Mouse (Mus musculus) myocyte (in vitro differentiated cells): Measurements from ENCODE around the gene Tlr8. TPM values are rescaled to one million over a fixed set of nuclear protein-coding genes. Genes with fewer than 3 reads are reported as not detected.
A peak's percentile ranks its signal among the peaks of the same experiment; 100 is the strongest.

Experiments used
- H3K27me3 ChIP-seq: one replicate; pipeline ENCODE4 v1.6.1; 2011; ENCODE audit not compliant: control insufficient read depth, insufficient read depth, insufficient read length
- H3K36me3 ChIP-seq: one replicate; pipeline ENCODE4 v1.6.1; 2011; ENCODE audit not compliant: control insufficient read depth, insufficient read depth
- H3K4me2 ChIP-seq: one replicate; pipeline ENCODE4 v1.6.1; 2011; ENCODE audit warnings: low read depth, control low read depth
- H3K4me3 ChIP-seq: one replicate; pipeline ENCODE4 v1.5.1; 2011; ENCODE audit warnings: mild to moderate bottlenecking, control low read depth, moderate library complexity
- H3K79me2 ChIP-seq: one replicate; pipeline ENCODE4 v1.6.1; 2011; ENCODE audit not compliant: control insufficient read depth, insufficient read depth
- H3ac ChIP-seq: one replicate; pipeline ENCODE4 v1.6.1; 2011; ENCODE audit not compliant: control insufficient read depth, insufficient read length
- CEBPB ChIP-seq: IDR thresholded peaks from 2 replicates; pipeline ENCODE4 v1.6.1; 2011; ENCODE audit warnings: mild to moderate bottlenecking, moderate library complexity; ENCODE audit not compliant: poor library complexity, insufficient read depth, severe bottlenecking
- E2F4 ChIP-seq: IDR thresholded peaks from one replicate; pipeline ENCODE4 v1.6.1; 2011; ENCODE audit warnings: mild to moderate bottlenecking, control low read depth, moderate library complexity; ENCODE audit not compliant: insufficient read depth
- MAX ChIP-seq: IDR thresholded peaks from one replicate; pipeline ENCODE4 v1.6.1; 2011; ENCODE audit warnings: low read depth, mild to moderate bottlenecking, control low read depth
- MYOD1 ChIP-seq, 3 experiments: IDR thresholded peaks; one replicate each; pipeline ENCODE4 v1.6.1; 2011; ENCODE audit warnings: control low read depth in 2 of 3, low read depth in 2 of 3, mild to moderate bottlenecking in 2 of 3, moderate library complexity in 1 of 3; ENCODE audit not compliant: insufficient read length in 2 of 3, control insufficient read depth in 1 of 3
- MYOG ChIP-seq, 3 experiments: IDR thresholded peaks; one replicate each; pipeline ENCODE4 v1.6.1; 2011; ENCODE audit warnings: control low read depth in 2 of 3, low read depth in 2 of 3, mild to moderate bottlenecking in 2 of 3; ENCODE audit not compliant: insufficient read length in 2 of 3, control insufficient read depth in 1 of 3, insufficient read depth in 1 of 3
- POLR2A ChIP-seq: IDR thresholded peaks from one replicate; pipeline ENCODE4 v1.6.1; 2011; ENCODE audit warnings: low read depth, mild to moderate bottlenecking, control low read depth, moderate library complexity; ENCODE audit not compliant: insufficient read length
- POLR2AphosphoS2 ChIP-seq: IDR thresholded peaks from one replicate; pipeline ENCODE4 v1.6.1; 2011; ENCODE audit warnings: low read depth, control low read depth; ENCODE audit not compliant: insufficient read length
- REST ChIP-seq: IDR thresholded peaks from one replicate; pipeline ENCODE4 v1.6.1; 2011; ENCODE audit warnings: mild to moderate bottlenecking, control low read depth, moderate library complexity; ENCODE audit not compliant: insufficient read depth, insufficient read length
- SRF ChIP-seq: IDR thresholded peaks from one replicate; pipeline ENCODE4 v1.6.1; 2011; ENCODE audit warnings: low read depth; ENCODE audit not compliant: control insufficient read depth, insufficient read length
- TCF12 ChIP-seq: IDR thresholded peaks from one replicate; pipeline ENCODE4 v1.6.1; 2011; ENCODE audit warnings: mild to moderate bottlenecking, control low read depth; ENCODE audit not compliant: poor library complexity, insufficient read depth, severe bottlenecking
- TCF3 ChIP-seq: IDR thresholded peaks from one replicate; pipeline ENCODE4 v1.6.1; 2011; ENCODE audit warnings: low read depth, control low read depth; ENCODE audit not compliant: insufficient read length
- USF1 ChIP-seq: IDR thresholded peaks from one replicate; pipeline ENCODE4 v1.6.1; 2011; ENCODE audit warnings: low read depth, mild to moderate bottlenecking, control low read depth, moderate library complexity
- polyA plus RNA-seq: library from polyadenylated mRNA; unstranded; fragments of >200 nt; fragmentation: generic; extraction: Trizol; gene quantifications from one replicate; pipeline ENCODE4 v1.2.1, GENCODE M21; 2012; ENCODE audit warnings: missing spikeins

Tlr8 gene
- polyA plus RNA-seq, 1 experiment: not detected

- peak overlapping the region; percentile 93 for H3K4me3 ChIP-seq
- no peak overlapping the region for H3ac ChIP-seq
- peaks cover 12% of the 10 kb centered on the region for H3K79me2 ChIP-seq
- peaks cover 8% of the 10 kb centered on the region for H3K36me3 ChIP-seq
- TF ChIP-seq TCF3 (no peak), USF1 (no peak), MYOG (IDR thresholded peaks at IDR 0.05; ENCODE audit: control insufficient read depth in 1 of 3, insufficient read depth in 1 of 3, insufficient read length in 2 of 3, low read depth in 2 of 3) (no peak), MYOD1 (IDR thresholded peaks at IDR 0.05; ENCODE audit: control insufficient read depth in 1 of 3, insufficient read length in 2 of 3, low read depth in 2 of 3) (no peak), CEBPB (no peak), REST (no peak), MAX (no peak), E2F4 (no peak), POLR2AphosphoS2 (no peak)
- no peaks in the 10 kb centered on the region for H3K27me3 ChIP-seq
- peak overlapping the region; percentile 64 for H3K4me2 ChIP-seq
These were observed 56.2 kb downstream of the Tlr8 start for GRCm38 (mm10) chrX:167207741-167208505.

DNA sequence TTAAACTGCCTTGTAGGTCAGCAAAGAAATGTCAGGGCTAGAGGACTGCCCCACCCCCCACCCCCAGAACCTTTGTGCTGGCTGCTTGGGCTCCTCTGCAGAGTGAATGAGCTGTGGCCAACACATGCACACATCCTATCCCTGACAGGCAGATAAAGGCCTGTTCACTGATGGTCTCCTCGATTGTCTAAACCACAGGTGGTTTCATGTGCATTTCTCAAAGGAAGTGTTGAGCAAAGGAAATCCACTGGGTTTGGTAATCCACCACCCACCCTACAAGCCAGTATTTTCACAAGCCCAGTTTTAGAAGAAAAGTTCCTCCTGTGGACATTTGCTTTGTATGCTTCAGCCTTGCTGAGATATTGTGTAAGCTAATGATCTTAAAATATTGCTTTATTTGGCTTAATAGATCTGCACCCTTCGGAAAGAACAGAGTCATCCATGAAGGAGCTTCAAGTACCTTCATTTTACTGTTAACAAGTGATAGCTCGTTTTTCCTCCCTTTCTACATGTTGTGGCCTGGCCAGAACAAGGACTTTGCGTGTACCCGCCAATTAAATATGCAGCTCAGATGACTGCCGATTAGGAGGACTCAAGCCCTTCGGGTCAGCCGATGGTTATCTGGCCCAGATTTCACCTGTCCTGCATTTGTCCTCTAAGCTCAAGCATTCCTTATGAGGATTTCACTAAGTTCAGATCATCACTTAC is 58.2 kb downstream of the Tlr8 start:
- peak overlapping the region; percentile 64 for H3K4me2 ChIP-seq
- TF ChIP-seq MAX: no peak
- no peak for TF ChIP-seq TCF12
- no peak for TF ChIP-seq SRF
- TF ChIP-seq POLR2A: peak; percentile 58
- TF ChIP-seq E2F4: no peak
- no peak for TF ChIP-seq CEBPB
- peak; percentile 95 for TF ChIP-seq POLR2AphosphoS2
- TF ChIP-seq USF1: no peak
- TF ChIP-seq TCF3: no peak
- peak in 2 of 3 experiments; percentile 18 to 25 for TF ChIP-seq MYOD1 (IDR thresholded peaks at IDR 0.05; ENCODE audit: control insufficient read depth in 1 of 3, insufficient read length in 2 of 3, low read depth in 2 of 3)
- peak in 1 of 3 experiments; percentile 23 for TF ChIP-seq MYOG (IDR thresholded peaks at IDR 0.05; ENCODE audit: control insufficient read depth in 1 of 3, insufficient read depth in 1 of 3, insufficient read length in 2 of 3, low read depth in 2 of 3)
- TF ChIP-seq REST: no peak
- no peak overlapping the region for H3ac ChIP-seq
- no peaks in the 10 kb centered on the region for H3K27me3 ChIP-seq
- peaks cover 8% of the 10 kb centered on the region for H3K36me3 ChIP-seq
- H3K4me3 ChIP-seq: peak overlapping the region; percentile 93
- H3K79me2 ChIP-seq: peaks cover 12% of the 10 kb centered on the region

- no peaks in the 10 kb centered on the region for H3K27me3 ChIP-seq
- TF ChIP-seq MYOG (IDR thresholded peaks at IDR 0.05; ENCODE audit: control insufficient read depth in 1 of 3, insufficient read depth in 1 of 3, insufficient read length in 2 of 3, low read depth in 2 of 3) (no peak), POLR2A (no peak), CEBPB (no peak), USF1 (no peak), TCF12 (no peak), SRF (no peak), E2F4 (no peak), MYOD1 (IDR thresholded peaks at IDR 0.05; ENCODE audit: control insufficient read depth in 1 of 3, insufficient read length in 2 of 3, low read depth in 2 of 3) (no peak), POLR2AphosphoS2 (no peak), REST (no peak), MAX (no peak), TCF3 (no peak)
- H3K4me2 ChIP-seq: no peak overlapping the region
- no peak overlapping the region for H3ac ChIP-seq
- no peak overlapping the region for H3K4me3 ChIP-seq
- no peaks in the 10 kb centered on the region for H3K79me2 ChIP-seq
- no peaks in the 10 kb centered on the region for H3K36me3 ChIP-seq
These were observed 62.8 kb downstream of the Tlr8 start for GRCm38 (mm10) chrX:167201365-167201764.

DNA sequence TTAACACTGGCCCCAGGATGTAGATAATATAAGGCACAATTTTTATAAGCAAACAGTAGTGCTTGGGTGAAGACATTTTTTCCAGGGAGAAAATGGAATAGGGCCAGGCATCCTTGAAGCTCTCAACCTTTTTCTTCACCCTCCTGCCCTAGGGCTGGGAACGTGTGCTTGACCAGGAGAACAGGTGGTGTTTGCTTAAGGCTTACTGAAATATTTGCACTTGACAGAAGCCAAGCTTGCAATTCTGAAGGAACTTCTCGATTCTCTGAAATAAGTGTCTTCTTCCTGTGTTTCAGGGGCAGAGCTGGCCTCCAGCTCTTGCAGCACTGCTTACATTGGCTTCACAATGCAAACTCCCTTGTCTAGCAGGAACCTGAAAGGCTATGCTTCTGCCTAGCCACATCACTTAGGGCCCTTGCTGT is 68.9 kb downstream of the Tlr8 start:
- TF ChIP-seq MYOD1 (IDR thresholded peaks at IDR 0.05; ENCODE audit: control insufficient read depth in 1 of 3, insufficient read length in 2 of 3, low read depth in 2 of 3) (no peak), SRF (no peak)
- no peaks in the 10 kb centered on the region for H3K36me3 ChIP-seq

More for the DNA sequence above, 68.9 kb downstream of the Tlr8 start:
- H3K4me2 ChIP-seq: no peak overlapping the region
- H3K27me3 ChIP-seq: no peaks in the 10 kb centered on the region
- H3ac ChIP-seq: no peak overlapping the region
- H3K79me2 ChIP-seq: no peaks in the 10 kb centered on the region
- H3K4me3 ChIP-seq: no peak overlapping the region

Other genes starting within 250 kb of the Tlr8 start
- 1,682 TPM for gene Tmsb4x, start 55.0 kb downstream of the Tlr8 start, polyA plus RNA-seq
- not detected for gene Tlr7, start 66.2 kb upstream of the Tlr8 start, polyA plus RNA-seq
- 2.7 TPM for gene Prps2, start 118.4 kb upstream of the Tlr8 start, polyA plus RNA-seq